Mouse (Mus musculus) adrenal gland (tissue): ENCODE measurements at regions not wholly inside any gene's neighbourhood (a gene's known extent, or its start where the extent isn't known, plus 50 kb on each side); places are given as distances from the start of the nearest gene placed in this dataset.
"Not testable (repeated sequence)": the region's sequence is repeated elsewhere in the genome, so short reads cannot be mapped to it uniquely, and the experiment has no call there.

Experiments
- intact Hi-C: fragments of 180-260 bp; cut with DNase I; formaldehyde crosslinking; loops from one replicate; pipeline ENCODE4 v1.15.1; 2025

DNA sequence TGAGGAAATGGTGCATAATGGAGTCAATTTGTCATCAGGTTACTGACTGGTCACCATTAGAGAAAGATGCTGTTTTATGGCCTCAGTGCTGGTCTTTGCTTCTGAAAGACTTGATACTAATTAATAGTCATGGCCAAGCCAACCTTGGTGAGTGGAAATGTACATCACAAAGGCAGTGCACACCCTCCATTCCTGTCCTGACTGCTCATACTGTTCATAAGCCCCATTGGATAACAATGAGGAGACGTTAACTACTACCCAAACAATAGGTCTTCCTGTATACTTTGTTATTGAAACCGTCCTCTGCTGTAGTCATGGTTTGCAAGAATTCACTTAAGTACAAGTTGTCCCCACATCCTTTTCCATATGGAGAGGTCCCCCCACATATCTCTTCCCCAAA, 605.8 kb upstream of the Slc35b3 start:
- intact Hi-C loops, result no loop called here

DNA sequence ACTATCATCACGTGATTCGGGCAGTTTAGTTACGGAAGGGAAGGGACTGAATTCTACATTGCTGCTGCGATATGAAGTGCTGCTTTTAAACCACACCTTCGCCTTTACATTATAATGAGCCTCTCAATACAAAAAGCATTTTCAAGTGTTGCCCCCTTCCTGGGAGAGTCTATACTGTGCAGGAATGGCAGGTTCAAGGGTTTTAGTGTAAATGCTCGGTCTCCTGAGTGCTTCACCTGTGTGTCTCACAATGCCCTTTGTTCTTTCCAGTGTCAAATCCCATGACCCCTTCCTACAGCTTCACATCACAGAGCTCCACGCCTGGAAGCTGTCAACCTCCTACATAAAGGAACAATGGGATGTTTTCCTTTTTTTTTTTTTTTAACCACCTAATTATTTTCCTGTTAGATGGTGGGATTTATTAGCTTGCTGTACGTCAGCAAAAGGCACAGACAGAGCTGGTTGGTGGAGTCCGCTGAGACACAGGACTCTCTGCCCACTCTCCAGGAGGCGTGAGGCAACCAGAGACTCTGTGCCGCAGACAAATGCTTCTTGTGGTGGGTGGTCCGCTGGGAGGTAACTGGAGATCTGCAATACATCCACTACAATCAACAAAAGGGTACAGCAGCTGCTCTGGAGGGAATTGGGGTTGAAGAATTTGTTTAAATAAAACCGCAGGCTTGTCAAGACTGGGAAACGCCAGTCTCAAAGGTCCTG, 577.2 kb upstream of the Slc35b3 start:
- intact Hi-C loops, result no loop called here

DNA sequence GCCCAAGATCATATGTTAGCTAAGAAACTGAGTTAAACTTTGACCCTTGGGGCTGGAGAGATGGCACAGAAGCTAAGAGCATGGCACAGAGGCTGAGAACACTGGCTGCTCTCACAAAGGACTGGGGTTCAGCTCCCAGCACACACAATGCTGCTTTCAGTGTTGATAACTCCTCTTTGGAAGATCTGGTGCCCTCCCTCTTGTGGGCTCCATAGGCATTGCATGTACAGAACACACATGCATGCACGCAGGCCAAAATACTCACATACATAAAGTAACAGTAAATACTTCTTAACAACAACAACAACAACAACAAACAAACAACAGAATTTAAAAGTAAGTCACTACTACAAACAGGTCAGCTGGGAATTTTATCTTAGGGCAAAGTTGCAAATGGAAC, 565.8 kb upstream of the Slc35b3 start:
- intact Hi-C loops, result no loop called here

DNA sequence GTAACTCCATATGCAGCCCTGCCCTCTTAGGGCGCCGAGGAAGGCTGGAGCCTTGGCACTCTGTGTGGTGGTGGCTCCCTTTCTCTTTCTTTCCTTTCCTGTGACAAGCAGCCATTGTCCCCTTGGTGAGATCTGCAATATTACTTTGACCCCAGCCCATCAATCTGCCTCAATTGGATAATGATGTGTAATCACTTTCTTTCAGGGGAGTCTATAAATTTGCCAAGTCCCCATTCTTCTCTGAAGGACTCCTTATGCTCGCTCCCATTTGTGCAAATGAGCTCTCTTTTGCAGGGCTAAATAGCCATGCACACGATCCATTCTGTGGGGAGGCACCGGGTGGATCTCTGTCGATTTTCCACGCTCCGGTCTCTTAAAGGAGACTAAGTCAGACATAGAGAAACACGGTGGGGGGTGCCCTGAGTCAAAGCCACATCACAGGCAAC, 563.2 kb upstream of the Slc35b3 start:
- intact Hi-C loops, result no loop called here

DNA sequence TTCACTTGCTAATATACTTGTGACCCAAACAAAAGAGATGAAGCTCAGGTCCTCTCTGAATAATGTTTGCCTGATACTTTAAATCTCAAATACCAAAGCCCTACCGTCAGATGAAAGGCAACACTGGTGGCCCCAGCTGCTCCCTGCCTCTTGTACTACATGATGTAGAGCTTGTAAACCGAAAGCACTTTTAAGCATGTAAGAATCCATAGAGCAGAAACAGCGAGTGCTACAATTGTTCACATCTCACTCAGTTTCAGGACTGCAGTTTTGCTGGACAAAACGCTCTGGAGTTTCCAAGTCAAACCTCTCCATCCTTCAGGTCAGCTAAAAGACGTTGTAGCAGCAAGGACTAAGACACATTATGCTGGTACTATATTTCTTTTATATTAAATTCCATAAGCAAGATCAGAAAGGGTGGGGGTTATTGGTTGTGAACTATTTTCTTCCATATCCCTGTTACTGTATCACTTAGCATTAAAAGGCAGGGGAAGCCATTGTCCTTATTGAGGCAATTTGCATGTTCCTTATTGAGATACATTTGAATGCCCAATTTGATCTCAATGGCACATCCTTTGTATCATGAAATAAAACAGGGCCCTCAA, 562.7 kb upstream of the Slc35b3 start:
- intact Hi-C loops, result no loop called here

DNA sequence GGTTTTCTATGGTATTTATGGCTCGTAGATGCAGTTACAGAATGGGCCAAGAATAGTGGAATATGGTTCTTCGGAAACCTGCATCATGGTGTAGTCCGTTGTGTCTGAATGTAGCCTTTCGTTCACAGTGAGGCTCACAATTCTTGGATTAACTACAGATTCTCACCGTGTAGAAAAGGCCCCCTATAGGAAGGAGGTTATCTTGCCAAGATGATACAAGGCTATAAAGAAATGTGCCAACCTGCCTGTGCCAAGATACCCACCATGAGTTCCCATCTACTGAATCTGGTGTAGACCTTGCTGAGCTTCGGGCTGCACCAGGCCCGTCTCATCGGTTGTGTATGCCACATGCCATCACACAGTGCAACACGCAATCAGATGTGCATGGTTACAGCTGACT, 560.2 kb upstream of the Slc35b3 start:
- intact Hi-C loops, result no loop called here

DNA sequence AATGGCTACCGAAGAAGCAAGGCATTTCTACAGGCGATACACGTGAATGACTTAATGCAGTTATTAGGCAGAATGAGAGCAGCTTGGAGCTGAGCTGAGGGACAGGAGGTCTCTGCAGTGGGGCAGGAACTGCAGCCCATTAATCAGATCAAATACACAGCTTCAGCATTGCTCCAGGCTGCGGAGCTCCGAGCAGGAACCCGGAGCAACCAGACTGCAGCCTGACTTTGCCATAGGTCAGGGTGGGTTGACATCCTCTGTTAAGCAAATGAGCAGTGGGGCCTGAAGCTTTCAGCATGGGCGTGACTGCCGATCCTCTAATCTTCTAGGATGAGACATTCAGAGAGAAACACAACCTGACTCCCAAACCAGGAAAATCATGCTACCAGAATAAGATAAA, 555.4 kb upstream of the Slc35b3 start:
- intact Hi-C loops, result no loop called here

DNA sequence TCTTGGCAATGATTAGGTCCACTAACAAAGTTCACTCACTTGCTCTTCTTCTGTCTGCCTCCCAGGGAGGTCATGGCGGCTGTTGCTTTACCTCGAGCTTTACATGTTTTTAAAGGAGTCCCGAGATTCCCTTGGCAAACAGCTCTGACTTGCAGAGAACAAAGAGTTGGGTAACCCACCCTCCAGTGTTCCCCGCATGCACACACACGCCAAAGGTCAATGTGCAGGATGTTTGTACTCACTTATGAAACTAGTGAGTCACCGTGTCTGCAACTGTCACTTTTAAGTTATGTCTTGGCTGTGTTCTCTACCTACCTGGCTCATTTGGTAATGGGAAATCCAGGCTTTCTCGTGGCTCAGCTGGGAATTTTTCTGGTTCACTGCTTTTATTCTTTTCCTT, 529.1 kb upstream of the Slc35b3 start:
- intact Hi-C loops, result no loop called here

DNA sequence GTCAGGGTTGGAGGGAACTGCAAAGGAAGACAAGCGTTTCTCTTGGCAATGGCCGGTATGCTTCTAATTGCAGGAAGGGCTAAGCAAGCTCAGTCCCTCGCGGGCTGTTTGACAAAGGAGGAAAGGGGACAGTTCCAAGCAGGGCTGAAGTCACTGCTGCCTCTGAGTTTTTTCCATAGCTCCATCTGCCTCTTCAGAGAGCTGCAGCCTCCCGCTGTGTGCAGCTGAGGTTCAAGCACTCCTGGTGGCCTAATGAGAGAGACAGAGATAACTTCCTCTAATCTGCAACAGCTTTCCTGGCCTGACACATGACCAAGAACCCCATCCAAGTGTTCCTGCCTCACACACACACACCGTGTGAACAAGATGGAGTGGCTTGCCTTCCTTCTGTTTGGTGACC, 511.9 kb upstream of the Slc35b3 start:
- intact Hi-C loops, result no loop called here

DNA sequence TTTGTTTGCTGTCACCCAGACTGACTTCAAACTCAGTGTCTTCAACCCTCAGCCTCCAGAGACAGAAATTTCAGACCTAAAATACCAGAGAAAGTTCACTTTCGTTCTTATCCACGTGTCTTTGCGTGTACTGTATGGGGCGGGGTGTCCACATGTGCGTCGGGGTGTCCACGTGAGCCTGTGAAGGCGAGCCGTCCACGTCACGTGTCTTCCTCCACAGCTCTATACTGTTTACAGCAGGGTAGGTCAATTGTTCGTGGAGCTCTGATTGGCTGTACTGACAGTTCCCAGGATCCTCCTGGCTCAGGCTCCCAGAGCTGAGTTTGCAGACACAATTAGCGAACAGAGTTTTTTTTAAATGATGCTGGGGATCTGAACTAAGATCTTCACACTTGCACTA, 481.1 kb upstream of the Slc35b3 start:
- intact Hi-C loops, result loop anchor here (5.0 kb wide), 1 partner anchor 1306 kb away; no protein-coding TSS in a partner anchor

DNA sequence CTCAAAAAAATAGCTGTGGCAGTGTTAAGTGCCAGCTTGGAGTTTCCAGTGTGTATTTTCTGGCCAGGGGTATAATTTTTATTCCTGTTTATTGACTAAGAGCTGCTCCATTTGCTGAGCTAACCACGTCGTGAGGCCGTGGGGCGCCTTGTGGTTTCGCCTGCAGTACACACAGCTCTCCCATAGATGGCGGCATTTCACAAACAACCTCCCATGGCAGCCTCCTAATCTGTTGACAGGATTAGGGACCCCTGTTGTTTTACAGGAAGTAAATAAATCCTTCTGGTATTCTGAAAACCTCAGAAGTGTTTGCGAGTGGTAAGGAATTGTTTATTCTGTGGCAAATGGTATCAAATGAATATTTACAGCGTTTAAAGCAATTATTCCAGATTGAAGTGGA, 480.2 kb upstream of the Slc35b3 start:
- intact Hi-C loops, result loop anchor here (5.0 kb wide), 1 partner anchor 1306 kb away; no protein-coding TSS in a partner anchor

DNA sequence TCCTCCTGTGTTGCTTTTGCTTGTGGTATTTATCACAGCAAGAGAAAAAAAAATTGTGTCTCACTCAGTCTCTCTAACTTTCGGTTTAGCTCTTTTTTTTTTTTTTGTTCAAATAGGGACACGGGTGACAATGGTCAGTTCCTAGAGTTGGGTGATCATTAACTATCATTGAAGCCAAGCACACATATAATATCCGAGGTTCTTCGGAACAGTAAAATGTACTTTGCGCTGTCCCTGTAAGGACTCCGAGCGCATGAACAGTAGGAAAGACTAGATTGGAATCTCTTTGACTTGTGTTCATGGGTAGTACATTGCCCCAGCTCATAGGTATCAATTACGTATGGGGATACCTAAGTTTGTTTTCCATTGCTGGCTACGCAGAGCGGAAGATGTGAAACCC, 479.7 kb upstream of the Slc35b3 start:
- intact Hi-C loops, result loop anchor here (5.0 kb wide), 1 partner anchor 1307 kb away; no protein-coding TSS in a partner anchor

DNA sequence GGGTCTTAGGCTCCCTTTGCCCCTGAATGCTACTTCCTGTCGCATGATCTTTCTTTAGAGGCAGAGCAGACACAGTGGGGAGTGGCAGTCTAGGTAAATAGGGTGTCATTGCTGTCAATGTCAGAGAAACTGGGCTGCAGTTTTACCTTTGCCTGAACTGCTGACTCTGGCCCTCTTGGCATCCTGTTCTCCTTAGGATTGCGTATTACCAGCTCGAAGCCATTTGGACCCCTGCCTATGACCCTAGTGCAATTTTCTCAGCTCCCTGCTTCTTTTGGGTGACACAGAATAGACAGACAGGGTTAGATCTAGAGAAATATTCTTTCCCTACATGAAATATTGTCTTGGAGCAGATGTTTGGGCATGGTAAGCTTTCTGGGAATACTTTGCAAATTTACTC, 467.3 kb upstream of the Slc35b3 start:
- intact Hi-C loops, result no loop called here

DNA sequence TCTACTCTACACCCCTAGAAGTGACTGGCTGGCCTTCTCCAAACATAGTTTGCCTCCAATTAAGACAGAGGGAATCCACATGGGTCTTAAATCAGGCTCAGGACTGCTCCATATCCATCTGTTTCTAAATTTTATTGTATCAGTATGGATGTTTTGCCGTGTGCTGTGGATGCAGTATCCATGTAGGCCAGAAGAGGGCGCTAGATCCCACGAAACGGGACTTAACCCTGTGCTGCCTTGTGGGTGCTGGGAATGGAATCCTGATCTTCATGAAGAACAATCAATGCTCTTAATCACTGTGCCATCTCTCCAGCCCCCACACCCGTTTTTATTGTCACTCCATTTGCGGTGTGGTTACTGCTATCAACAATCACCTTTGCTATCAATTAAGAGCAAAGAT, 465.3 kb upstream of the Slc35b3 start:
- intact Hi-C loops, result no loop called here

DNA sequence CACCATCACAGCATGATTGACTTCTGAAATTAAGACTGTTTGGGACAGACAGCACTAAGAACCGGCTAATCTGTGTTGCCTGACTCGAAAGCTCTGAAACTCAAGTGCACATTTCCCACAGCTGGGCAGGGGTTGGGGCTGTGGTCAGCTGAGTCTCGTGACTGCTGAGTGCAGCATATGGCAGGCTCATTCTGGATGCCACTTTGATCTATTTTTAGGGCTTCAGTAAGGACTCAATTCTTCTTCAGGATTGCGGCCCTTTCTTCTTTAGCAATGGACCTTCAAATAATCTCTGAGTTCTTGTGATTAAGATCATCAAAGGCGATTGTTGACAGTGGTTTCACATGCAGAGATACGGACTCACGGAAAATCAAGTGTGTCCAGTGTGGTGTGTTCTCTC, 457.5 kb upstream of the Slc35b3 start:
- intact Hi-C loops, result no loop called here

DNA sequence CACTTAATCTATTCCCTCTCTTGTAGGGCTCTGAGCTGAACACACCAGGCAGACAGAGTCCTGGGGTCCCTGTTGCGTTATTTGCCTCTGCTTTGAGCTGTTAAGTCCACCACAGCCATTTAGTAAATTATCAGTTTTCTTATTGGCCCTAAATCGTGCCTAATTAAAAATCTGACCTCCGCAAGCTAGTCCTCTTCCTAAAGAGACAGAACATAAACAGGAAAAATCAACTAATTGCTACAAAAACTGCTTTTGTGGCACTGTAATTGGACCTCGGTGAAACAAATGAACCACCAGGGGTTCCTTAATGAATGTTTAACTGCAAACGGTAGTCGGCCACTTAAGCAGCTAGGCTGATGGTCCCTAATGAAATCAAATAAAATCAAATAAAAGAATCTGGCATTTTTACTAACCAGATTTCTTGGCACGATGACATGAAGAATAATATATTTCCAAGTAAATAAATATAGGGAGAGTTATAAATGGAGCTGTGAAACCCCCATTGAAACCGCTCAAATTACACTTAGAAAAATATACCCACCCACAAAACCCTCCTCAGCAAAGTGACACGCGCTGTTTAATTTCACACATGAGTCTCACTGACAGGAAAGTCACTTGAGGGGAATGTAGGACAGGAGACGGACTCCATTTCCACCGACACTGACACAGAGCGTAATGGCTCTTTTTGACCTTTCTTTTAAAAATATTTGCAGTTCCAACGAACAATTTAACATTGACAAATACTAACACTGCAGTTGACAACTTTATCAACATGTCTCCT, 451.0 kb upstream of the Slc35b3 start:
- intact Hi-C loops, result no loop called here

DNA sequence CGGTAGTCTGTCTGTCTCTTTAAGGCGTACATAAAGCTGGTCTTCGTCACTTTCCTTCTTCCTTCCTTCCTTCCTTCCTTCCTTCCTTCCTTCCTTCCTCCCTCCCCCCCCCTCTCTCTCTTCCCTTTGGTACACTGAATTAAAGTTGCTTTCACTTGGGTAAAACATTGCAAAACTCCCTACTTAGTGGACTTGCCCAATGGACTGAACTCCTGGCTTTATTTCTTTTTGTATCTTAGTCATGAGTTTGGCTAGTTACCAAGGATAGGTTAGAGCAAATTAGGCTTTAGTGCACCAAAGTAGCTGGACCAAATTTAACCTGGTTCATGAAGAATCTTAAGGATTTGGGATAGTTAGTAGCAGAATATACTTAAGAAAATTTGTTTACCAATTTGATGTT, 431.9 kb upstream of the Slc35b3 start:
- intact Hi-C loops, result no loop called here

DNA sequence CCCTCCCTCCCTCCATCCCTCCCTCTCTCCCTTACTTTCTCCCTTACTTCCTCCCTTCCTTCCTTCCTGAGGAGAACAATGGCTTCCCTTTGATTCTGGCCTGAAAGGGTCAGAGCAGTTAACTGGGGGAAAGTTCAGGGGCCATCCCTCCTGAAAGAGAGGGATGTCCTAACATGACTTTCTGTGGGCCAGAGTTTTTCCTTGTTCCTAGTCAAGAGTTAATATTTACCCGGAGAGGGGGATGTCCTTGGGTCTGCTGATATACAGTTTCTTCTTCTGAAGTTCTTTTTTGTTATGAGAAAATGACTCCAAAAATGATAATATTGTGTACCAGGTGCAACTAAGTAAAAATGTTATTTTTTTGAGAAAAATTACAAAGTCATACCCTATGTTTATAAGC, 431.5 kb upstream of the Slc35b3 start:
- intact Hi-C loops, result not testable (repeated sequence)

DNA sequence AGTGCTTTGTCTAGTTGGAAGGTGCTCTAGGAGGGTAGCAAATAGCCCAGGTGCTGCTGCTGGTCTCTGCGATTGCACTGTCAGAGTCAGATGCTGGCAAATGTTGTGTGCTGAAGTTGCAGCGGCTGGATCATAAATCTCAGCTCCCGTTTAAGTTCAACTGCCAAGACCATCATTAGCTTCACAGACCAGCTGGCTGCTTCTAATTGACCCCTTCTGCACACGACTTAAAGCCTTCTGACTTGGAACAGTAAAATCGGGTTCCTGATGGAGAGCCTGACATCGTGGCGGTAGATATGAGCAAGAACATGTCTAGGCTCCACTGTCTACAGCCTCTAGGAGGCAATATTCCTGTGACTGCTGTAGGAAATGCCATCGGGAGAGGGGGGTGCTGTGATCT, 416.0 kb upstream of the Slc35b3 start:
- intact Hi-C loops, result no loop called here

DNA sequence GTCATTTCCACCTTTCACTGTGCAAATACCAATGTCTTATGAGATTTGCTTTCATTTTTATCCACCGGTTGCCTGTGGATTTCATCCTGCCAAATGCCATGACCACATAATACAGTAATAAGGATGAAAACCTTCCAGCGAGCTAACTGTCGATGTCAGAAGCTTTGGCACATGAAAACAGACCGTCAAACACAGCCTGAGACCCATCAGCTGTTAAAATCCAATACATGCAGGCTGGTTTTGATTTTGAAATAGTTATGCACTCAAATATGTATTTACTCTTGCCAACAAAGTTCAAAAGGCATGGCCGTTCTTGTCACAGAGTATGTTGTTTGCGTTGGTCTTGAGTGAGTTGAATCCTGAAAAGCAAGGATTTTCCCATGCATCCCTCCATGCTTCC, 415.6 kb upstream of the Slc35b3 start:
- intact Hi-C loops, result no loop called here

DNA sequence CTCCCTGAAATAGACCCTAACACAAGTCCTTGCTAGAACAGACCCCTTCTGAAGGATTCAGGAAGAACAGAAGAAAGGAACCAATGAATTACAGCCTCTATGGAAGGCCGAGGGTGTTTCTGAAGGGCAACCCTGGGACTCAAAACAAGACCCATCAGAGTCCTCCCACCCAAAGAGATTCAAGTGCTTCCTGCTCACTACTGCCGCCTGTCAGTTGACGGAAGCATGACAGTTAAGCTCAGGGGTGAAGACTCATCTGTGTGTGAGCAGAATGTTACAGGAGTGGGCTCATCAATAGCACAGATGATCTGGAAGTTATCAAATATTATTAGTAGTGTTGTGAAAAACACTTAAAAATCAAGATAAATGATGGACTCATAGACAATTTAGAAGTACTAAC, 411.9 kb upstream of the Slc35b3 start:
- intact Hi-C loops, result no loop called here

DNA sequence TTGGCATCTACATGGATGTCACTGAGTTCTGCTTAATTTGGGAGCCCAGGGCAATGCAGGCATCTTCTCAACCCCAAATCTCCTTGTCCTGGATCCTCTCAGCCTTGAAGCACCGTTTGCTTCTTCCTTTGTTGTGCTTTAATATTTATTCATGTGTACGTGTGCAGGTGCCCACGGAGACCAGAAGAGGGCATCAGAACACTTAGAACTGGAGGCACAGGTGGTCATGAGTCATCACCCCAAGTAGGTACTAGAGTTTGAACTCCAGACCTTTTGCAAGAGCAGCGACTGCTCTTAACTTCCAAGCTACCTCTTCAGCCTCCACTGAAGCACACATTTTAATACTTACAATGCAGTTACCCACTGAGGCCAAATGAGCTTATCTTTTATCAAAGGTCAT, 403.0 kb upstream of the Slc35b3 start:
- intact Hi-C loops, result no loop called here
